ENCODE assay signal across 8 mouse cellular contexts in the genomic region with DNA sequence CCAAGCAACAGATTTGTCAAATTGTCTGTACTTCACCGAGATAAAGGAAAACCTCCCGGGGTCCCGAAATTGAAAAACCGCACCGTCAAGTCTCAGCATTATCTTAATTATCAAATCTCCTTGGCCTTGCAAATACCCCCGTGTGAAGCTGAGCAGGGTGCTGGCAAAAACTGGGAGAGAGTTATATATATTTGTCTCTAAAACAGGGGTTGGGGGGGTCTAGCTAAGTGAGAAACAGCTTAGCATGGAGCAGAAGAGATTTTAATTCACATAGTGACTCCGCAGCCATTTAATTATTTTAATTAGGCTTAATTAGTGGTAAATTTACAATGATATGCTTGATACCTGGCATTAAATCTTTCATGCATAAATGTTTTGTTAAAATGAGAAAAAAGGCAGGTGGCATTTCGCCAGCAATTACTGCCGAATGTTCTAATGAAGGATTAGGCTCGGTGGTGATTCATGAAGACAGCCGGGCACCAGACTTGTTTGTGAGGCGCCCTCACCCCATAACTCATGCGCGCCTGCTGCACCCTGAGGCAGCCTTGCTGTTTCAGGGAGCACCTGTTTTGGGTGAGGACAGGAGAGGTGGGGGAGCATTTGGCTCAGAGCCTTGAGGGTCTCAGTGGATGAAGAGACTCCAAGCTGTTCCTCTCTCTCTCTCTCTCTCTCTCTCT.
DNase-seq lines count a peak whose midpoint lies in the region; ATAC-seq lines count a peak whose summit lies in the region.

No protein-coding gene starts in this region.

- no peak overlapping the region for H3K4me3 ChIP-seq in embryonic facial prominence, embryonic 12.5 days
- H3K4me3 ChIP-seq in embryonic facial prominence, embryonic 10.5 days, result no peak overlapping the region
- no peak overlapping the region for H3K4me3 ChIP-seq in hindbrain, embryonic 15.5 days
- no peak overlapping the region for H3K4me3 ChIP-seq in midbrain, embryonic 12.5 days
- H3K4me3 ChIP-seq in heart, embryonic 10.5 days, result no peak overlapping the region

- H3K4me1 ChIP-seq in embryonic facial prominence, embryonic 12.5 days, result peaks cover 16% of the 10 kb centered on the region
- H3K4me1 ChIP-seq in embryonic facial prominence, embryonic 10.5 days, result peaks cover 25% of the 10 kb centered on the region
- peaks cover 26% of the 10 kb centered on the region for H3K4me1 ChIP-seq in hindbrain, embryonic 15.5 days (replicated peaks)
- H3K4me1 ChIP-seq in midbrain, embryonic 12.5 days, result peaks cover 28% of the 10 kb centered on the region
- peaks cover 16% of the 10 kb centered on the region for H3K4me1 ChIP-seq in heart, embryonic 10.5 days

- H3K4me2 ChIP-seq in embryonic facial prominence, embryonic 12.5 days (replicated peaks), result peak overlapping the region; percentile 18; the same call in 1 of the 2 replicates
- peak overlapping the region; percentile 36 for H3K4me2 ChIP-seq in hindbrain, embryonic 15.5 days
- H3K4me2 ChIP-seq in midbrain, embryonic 12.5 days (replicated peaks), result peak overlapping the region; percentile 32; the same call in 1 of the 2 replicates

- DNase-seq in embryonic facial prominence, embryonic 10.5 days (ENCODE audit: low spot score), result no peak
- DNase-seq in brain, embryonic 18.5 days (ENCODE audit: low read depth, low spot score), result peak; percentile 54
- no peak for DNase-seq in heart, embryonic 10.5 days (ENCODE audit: low spot score)
- DNase-seq in heart, adult 11 months, result no peak

- H3K27ac ChIP-seq in embryonic facial prominence, embryonic 12.5 days, result no peak overlapping the region
- H3K27ac ChIP-seq in embryonic facial prominence, embryonic 10.5 days (replicated peaks), result no peak overlapping the region
- no peak overlapping the region for H3K27ac ChIP-seq in hindbrain, embryonic 15.5 days (replicated peaks)
- no peak overlapping the region for H3K27ac ChIP-seq in midbrain, embryonic 12.5 days (replicated peaks)
- H3K27ac ChIP-seq in heart, embryonic 10.5 days, result no peak overlapping the region

- WGBS in embryonic facial prominence, embryonic 12.5 days, result 20% methylated on average over 14 of the region's 14 CpGs
- WGBS in embryonic facial prominence, embryonic 10.5 days, result 26% methylated on average over 14 of the region's 14 CpGs
- WGBS in hindbrain, embryonic 15.5 days, result 15% methylated on average over 14 of the region's 14 CpGs
- WGBS in midbrain, embryonic 12.5 days, result 18% methylated on average over 14 of the region's 14 CpGs
- 32% methylated on average over 14 of the region's 14 CpGs for WGBS in heart, embryonic 10.5 days

- no peak overlapping the region for H3K9ac ChIP-seq in embryonic facial prominence, embryonic 12.5 days
- no peak overlapping the region for H3K9ac ChIP-seq in hindbrain, embryonic 15.5 days
- H3K9ac ChIP-seq in midbrain, embryonic 12.5 days (replicated peaks), result no peak overlapping the region

- H3K27me3 ChIP-seq in embryonic facial prominence, embryonic 12.5 days, result peaks cover 22% of the 10 kb centered on the region
- H3K27me3 ChIP-seq in embryonic facial prominence, embryonic 10.5 days (replicated peaks; ENCODE audit: low read depth, poor library complexity, severe bottlenecking), result peaks cover 52% of the 10 kb centered on the region
- 0 out of 2 replicates have a peak, but pooled peaks cover 6% of the 10 kb centered on the region for H3K27me3 ChIP-seq in hindbrain, embryonic 15.5 days
- H3K27me3 ChIP-seq in midbrain, embryonic 12.5 days, result peaks cover 30% of the 10 kb centered on the region
- peaks cover 63% of the 10 kb centered on the region for H3K27me3 ChIP-seq in heart, embryonic 10.5 days (ENCODE audit: insufficient read depth, poor library complexity, severe bottlenecking)

- no peaks in the 10 kb centered on the region for H3K9me3 ChIP-seq in embryonic facial prominence, embryonic 12.5 days
- no peaks in the 10 kb centered on the region for H3K9me3 ChIP-seq in embryonic facial prominence, embryonic 10.5 days
- H3K9me3 ChIP-seq in hindbrain, embryonic 15.5 days, result no peaks in the 10 kb centered on the region
- H3K9me3 ChIP-seq in midbrain, embryonic 12.5 days, result no peaks in the 10 kb centered on the region
- H3K9me3 ChIP-seq in heart, embryonic 10.5 days, result no peaks in the 10 kb centered on the region

- no peak for ATAC-seq in embryonic facial prominence, embryonic 12.5 days (ENCODE audit: insufficient number of reproducible peaks, insufficient read depth, low FRiP score, low TSS enrichment)
- no peak for ATAC-seq in hindbrain, embryonic 15.5 days (ENCODE audit: low FRiP score, low read depth)
- no peak for ATAC-seq in midbrain, embryonic 12.5 days (ENCODE audit: low FRiP score, low read depth)
- no peak for ATAC-seq in CD4-positive, CD25-positive, alpha-beta regulatory T cell, adult 4 months

- no peaks in the 10 kb centered on the region for H3K36me3 ChIP-seq in embryonic facial prominence, embryonic 12.5 days
- no peaks in the 10 kb centered on the region for H3K36me3 ChIP-seq in embryonic facial prominence, embryonic 10.5 days (replicated peaks)
- H3K36me3 ChIP-seq in hindbrain, embryonic 15.5 days, result no peaks in the 10 kb centered on the region
- no peaks in the 10 kb centered on the region for H3K36me3 ChIP-seq in midbrain, embryonic 12.5 days
- no peaks in the 10 kb centered on the region for H3K36me3 ChIP-seq in heart, embryonic 10.5 days
